In genomic region chr9:82407177-82407576, GRCm38 (mm10) we compare ENCODE assay signal across 16 mouse cellular contexts.
"Had no signal": no experiment of that assay in that cellular context is flagged by ENCODE, and none has a peak within 500 bp of the region (broad histone marks: within the 10 kb centered on the region; RNA-seq: fewer than 3 reads in every experiment).

No protein-coding gene starts in this region.

- DNase-seq: retina, postnatal 1 day; right cerebral cortex, adult 18-20 months; right cerebral cortex, postnatal 14 days; right cerebral cortex, postnatal 25 days; right cerebral cortex, postnatal 4 days; spleen, adult 18-20 months; thymus, adult 18-20 months; thymus, adult 2 months; thymus, postnatal 14 days; thymus, postnatal 25 days; thymus, postnatal 36 days; thymus, postnatal 4 days had no signal

- H3K9ac ChIP-seq: neural tube, embryonic 13.5 days; neural tube, embryonic 15.5 days; stomach, embryonic 15.5 days had no signal

- H3K4me3 ChIP-seq: neural tube, embryonic 13.5 days; neural tube, embryonic 15.5 days; stomach, embryonic 15.5 days had no signal

- H3K4me2 ChIP-seq: neural tube, embryonic 13.5 days; neural tube, embryonic 15.5 days; stomach, embryonic 15.5 days had no signal

- H3K27ac ChIP-seq: neural tube, embryonic 13.5 days; neural tube, embryonic 15.5 days; stomach, embryonic 15.5 days; stomach, postnatal 0 days had no signal

- H3K27me3 ChIP-seq: neural tube, embryonic 13.5 days; neural tube, embryonic 15.5 days; stomach, embryonic 15.5 days had no signal

- H3K4me1 ChIP-seq: neural tube, embryonic 13.5 days; neural tube, embryonic 15.5 days; stomach, embryonic 15.5 days had no signal

- H3K36me3 ChIP-seq: neural tube, embryonic 13.5 days; neural tube, embryonic 15.5 days; stomach, embryonic 15.5 days had no signal

- H3K9me3 ChIP-seq: neural tube, embryonic 13.5 days; neural tube, embryonic 15.5 days; stomach, embryonic 15.5 days had no signal
